Mouse (Mus musculus) cerebellum, postnatal 25 days (tissue): ENCODE data around the gene Vps37d.

Experiments used
- DNase-seq, 2 experiments: peaks; one replicate each; pipeline ENCODE4 v3.0.0; 2021; ENCODE audit warnings: mixed read lengths in 2 of 2

Vps37d gene

GRCm38 (mm10) chr5:135077564-135078481 is at the start of gene Vps37d:
Gene Vps37d, minus strand, starts transcription at chr5:135078266.
- peak; percentile 98 to 99 for DNase-seq

DNA sequence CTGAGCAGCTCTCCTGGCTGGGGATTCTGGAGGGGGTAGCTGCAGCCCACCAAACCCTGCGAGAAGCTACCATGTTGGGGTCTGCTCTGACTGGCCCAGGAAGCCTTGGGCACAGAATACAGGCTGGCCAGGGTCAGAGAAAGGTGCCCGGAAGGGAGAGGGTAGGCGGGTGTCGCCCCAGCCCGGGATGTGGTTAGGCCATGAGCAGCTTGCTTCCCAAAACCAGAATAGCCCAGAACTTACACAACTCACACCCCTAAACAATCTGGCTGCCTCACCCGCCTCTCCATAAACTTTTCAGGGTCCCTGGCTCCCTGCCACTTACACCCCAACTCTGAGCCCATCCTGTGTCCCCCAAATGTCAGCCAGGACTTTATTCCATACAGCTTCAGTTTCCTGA is 49.6 kb upstream of the Vps37d start:
- DNase-seq: no peak

DNA sequence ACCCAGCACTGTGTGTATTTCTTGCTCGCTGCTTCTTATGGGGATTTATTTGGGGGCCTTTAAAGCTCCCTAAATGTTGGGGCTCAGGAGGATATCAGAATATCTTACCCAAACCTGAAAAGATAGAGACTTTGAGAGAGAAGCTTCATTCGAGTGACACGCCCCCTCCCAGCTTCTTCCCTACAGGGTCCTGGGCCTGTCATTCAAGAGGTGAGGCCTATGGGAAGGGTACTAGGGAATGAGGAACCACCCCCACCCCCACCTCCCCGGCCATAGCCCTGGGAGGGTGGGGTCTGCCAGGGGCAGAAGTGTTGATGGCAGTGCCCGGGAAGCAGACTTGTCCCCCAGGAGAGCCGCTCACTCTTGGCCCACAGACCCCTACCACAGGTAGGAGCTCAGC is 48.1 kb upstream of the Vps37d start:
- DNase-seq: no peak

DNA sequence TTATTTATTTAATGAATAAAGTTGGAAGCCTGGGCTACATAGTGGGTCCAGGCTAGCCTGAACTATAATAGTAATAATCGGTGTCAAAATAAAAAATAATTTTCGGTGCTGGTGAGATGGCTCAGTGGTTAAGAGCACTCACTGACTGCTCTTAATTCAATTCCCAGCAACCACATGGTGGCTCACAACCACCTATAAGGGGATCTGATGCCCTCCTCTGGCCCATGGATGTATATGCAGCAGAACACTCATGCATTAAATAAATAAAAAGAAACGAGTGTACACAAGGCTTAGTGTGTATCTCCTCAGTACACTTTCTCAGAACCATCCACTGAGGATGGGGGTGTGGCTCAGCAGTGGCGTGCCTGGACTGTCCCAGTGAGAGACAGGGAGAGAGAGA is 42.7 kb upstream of the Vps37d start:
- DNase-seq: no peak

DNA sequence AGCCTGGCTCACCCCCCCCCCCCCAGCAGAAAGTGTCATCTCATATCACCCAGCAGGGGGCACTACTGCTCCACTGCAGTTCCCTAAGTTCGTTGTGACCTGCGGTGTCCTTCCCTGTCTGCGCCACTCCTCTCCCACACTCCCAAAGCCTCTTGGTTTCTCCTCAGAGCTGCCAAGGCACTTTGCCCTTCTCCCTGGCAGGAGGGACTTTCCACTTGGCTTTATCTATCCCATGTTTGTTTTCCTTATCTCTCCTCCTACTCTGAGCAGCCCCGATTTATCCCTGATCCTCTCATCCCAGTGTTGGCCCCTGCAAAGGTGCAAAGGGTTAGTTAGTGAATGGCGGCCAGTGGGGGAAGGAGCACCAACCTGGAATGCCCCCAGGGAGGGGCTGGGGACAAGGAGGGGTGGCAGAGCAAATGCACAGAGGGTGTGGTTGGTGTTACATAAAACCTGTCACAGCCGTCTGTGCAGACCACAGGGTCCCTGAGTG is 40.6 kb upstream of the Vps37d start:
- peak; percentile 68 to 78 for DNase-seq

DNA sequence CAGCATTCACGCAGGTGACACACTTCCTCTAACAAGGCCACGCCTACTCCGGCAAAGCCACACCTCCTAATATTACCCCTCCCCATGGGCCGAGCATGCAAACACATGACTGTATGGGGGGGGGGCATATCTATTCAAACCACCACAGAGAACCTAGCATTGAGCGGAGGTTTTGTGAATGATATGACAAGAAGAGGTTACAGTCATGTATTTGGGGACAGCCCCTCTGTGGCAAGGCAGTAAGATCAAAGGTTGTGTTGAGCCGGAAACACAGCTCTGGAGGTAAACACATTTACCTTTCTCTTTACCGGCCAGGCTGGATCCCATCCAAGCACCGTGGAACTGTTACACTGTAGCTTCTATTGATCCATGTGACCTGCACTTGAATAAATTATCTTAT is 37.2 kb upstream of the Vps37d start:
- no peak for DNase-seq

DNA sequence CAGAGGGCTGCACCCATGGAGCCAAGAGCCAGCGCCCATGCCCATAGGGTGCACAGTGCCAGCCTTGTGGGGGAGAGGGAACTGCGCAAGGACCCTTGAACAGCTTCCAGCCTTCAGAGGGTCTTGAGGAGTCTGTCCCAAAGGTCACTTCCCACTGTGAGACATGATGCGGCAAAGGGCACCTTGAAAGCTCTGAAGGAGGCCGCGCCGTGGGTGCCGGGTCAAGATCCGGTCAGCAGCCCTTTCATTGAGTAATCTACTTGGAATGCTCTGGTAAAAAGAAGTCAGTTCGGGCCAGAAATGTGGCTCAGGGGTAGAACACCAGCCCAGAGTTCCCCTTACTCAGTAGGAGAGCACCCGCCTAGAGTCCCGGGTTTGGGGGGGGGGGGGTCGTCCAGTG is 35.7 kb upstream of the Vps37d start:
- DNase-seq: no peak

DNA sequence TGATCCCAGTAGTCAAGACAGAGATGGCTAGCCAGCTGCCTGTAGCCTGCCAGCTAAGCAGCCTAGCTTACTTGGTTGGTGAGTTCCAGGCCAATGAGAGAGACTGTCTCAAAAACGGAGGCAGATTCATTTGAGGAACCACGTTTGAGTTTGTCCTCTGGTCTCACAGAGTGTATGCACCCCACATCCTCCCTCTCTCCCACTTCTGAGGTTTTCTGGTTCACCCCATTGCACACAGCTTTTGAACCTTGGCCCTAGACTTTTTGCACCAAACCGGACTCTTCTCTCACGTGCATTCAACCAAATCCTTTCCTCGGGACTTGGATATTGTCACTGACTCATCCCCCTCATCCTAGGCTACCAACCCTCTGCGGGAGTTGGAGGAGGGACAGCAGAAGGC is 31.9 kb upstream of the Vps37d start:
- no peak for DNase-seq

GRCm38 (mm10) chr5:135109426-135109825 is 31.4 kb upstream of the Vps37d start:
- no peak for DNase-seq

DNA sequence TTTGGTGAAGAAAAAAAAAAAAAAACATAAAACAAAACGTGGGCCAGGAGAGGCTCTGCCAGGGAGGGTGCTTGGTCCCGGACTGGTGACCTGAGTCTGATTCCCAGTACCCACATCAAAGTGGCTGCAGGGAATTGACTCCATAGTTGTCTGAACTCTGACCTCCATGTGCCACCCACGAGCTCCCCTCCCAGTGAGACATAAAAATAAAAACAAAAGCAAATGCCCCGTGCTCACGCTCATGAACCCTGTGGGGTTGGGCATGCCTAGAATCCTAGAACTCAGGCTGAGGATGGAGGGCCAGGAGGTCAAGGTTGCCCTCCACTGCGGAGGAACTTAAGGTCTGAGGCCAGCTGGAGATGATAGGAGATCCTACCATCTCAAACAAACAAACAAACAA is 31.0 kb upstream of the Vps37d start:
- DNase-seq: no peak

DNA sequence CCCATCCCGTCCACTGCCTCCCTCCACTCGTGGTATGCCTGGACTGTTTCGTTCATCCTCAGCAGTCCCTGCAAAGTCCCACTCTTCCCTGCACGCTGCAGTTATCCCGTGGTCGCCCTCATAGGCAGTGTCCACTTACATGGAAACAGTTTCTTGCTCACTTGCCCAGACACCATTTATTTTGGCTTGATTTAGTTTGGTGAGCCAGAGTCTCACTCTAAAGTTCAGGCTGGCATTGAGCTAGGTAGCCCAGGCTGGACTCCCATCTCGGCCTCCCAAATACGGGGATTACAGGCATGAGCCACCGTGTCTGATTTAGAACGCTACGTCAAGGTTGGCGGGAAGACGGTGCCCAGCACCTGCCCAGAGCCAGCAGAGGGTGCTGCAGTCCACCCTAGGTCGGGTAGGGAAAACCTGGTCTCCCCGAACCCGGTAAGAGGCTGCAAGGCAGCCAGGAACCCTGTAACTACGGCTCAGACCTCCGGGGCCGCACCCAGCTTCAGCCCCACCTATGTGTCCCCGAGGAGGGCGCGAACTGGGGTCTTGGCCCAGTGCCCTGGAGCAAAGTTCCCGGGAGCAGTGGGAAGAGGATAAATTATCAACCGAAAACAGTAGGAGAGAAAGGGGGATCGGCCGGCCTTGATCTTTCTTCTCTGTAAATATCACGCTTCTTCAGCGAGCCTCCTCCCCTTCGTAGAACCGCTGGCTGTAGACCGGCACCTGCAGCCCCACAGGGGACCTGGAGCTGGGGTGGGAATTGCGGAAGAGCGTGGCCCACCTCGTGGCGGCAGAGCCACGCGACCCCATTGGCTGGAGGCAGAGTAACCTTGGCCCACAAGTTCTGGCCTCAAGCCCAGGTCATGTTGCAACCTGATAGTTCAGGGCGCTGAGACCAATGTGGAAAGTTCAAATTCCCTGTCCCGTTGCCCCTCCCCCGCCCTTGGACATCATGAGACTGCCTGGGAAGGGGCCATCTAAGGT is 29.7 kb upstream of the Vps37d start:
- peak; percentile 60 to 75 for DNase-seq

DNA sequence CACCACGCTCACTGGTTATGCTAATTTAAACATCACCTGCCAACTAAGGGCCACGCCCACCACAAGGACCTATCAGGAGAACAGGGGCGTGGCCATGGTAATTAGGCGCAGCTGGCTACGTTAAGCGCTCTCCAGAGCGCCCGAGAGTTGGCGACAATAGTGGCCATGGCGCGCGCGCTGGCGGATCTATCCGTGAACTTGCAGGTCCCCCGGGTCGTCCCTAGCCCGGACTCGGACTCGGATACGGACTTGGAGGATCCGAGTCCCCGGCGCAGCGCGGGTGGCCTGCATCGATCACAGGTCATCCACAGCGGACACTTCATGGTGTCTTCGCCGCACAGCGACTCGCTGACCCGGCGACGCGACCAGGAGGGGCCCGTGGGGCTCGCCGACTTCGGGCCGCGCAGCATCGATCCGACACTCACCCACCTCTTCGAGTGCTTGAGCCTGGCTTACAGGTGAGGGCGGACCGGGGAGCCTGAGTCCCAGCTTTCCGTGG is 28.7 kb upstream of the Vps37d start:
- DNase-seq: peak; percentile 41 to 67

DNA sequence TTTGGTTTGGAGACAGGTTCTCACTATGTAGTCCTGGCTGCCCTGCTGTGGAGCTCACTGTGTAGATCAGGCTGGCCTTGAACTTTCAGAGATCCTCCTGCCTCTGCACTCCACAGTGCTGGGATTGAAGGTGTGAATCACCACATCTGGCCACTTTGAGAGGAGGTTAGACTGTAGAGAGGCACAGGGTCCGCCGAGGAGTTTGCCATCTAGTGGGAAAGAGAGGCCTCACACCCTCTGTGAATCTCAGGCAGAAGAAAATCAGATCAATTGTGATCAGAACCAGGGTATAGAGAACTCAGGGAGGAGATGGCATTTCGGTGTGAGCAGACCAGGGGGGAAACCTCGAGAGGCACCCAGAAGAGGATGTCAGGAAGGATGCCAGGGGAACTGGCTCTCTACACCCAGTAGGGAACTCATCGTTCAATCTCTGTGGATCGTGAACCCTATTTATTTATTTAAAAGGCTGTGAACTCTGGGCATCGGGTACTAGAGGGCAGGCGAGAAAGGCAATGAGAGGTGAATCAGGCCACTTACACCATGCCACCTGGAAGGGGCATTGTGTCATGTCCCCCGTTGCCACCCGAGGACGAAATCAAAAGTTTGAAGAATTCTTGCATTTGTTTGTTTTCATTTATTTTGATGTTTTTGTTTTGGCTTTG is 26.1 kb upstream of the Vps37d start:
- peak in 1 of 2 experiments; percentile 24 for DNase-seq

DNA sequence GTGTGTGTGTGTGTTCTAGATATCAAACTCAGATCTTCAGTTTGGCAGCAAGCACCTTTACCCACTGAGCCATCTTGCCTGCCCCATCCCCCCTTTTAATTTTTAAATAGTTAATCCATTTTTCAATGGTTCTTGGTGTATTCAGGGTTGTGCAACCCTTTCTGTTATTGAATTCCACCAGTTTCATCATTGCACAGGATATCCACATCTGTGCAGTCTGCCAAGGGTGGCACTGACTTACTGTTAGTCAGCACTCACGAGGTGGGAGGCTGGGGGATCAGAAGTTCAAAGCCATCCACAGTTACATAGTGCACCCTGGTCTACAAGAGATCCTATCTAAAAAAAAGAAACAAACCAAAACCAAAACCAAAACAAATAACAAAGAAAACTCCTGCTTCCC is 22.9 kb upstream of the Vps37d start:
- DNase-seq: no peak

- DNase-seq: no peak
Measured at GRCm38 (mm10) chr5:135089653-135090052, 11.6 kb upstream of the Vps37d start, which contains the start of gene Mlxipl. Gene Mlxipl, plus strand, starts transcription at chr5:135089890.

GRCm38 (mm10) chr5:135086871-135087270 is 8.8 kb upstream of the Vps37d start:
- DNase-seq: no peak

DNA sequence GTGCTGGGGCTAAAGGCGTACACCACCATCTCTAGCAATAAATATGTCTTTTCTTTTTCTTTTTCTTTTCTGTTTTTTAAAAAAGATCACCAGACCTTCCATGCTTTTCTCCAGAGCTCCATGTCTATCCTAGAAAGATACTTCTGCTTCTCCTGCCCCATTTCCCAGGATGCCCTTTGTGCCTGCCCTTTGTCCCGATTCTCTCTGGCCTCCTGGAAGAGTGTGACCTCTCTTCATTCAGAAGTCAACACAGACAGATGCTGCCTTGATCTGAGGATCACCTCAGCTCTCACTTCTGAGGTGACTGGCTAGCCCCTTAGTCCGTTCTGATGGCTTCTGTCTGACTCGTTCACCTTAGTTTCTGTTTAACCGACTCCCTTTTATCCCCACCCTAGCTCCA is 2.5 kb upstream of the Vps37d start:
- no peak for DNase-seq

DNA sequence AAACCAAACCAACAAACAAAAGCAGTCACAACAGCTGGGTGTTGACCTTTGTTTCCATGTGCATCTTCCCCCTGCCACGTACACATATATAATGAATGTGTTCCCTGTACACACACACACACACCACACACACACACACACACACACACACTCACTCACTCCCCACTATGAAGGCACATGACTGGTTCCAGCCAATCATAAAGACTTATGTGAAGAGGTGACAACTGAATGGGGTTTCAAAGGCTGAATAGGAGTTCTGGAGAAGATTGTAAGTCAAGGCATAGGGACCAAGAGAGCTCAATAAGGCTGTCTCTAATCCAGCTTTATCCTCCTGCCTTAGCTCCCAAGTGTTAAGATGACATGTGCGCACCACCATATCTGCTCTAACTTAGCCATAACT is 1.5 kb upstream of the Vps37d start:
- DNase-seq: no peak

DNA sequence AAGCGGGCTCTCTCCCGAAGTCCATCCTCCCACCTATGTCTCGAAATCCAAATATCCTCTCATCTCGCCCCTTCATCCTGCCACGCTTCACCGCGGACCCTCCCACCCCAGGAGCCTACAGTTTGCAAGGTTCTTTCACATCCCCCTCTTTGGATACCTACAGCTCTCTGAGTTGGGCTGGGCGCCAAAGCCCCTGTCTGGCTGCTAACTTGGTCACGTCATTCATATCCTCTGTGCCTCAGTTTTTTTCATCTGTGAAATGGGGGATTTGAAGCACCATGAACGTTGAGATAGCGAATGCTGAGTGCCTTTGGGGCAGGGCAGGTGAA is 380 bp upstream of the Vps37d start:
- DNase-seq: no peak

DNA sequence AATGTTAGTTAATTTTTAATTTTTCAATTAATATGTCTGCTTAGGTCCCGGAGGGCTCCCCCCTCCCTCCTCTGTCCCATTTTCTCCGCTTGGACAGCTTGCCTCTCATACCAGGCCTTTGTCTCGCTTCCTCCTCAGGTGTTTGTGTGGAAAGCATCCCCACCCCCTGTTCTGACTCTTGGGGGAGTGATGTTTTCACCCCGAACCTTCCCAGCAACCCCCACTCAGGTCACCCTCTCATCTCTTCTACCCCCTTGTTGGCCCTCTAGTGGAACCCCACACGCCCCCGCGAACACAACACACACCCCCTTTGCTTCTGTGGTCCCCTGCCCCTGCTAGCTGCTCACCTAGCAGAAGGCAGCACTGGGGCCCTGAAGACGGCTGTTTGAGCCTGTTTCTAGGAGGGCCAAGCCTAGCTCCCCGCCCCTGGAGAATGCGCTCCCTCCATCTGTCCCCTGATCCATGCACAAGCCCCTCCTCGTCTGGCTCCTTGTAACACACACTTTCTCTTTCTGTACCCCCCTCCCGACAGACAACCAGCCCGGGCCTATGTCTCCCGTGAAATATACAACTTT is 1.0 kb downstream of the Vps37d start:
- peak; percentile 54 to 63 for DNase-seq

GRCm38 (mm10) chr5:135076368-135076767 is 1.7 kb downstream of the Vps37d start:
- no peak for DNase-seq

- no peak for DNase-seq
Measured at GRCm38 (mm10) chr5:135075655-135076054, 2.4 kb downstream of the Vps37d start.
